Mouse (Mus musculus) kidney, adult 9 months (tissue): ENCODE measurements around the gene Gpc6.

ENCODE experiments used
- DNase-seq: peaks from one replicate; pipeline ENCODE4 v3.0.0; 2022

Gpc6 gene

GRCm38 (mm10) chr14:117473378-117473777 lies 548.3 kb downstream of the Gpc6 start:
- DNase-seq, result peak; percentile 39

GRCm38 (mm10) chr14:117478879-117479278 lies 553.8 kb downstream of the Gpc6 start:
- DNase-seq, result no peak

GRCm38 (mm10) chr14:117487161-117487754 lies 562.1 kb downstream of the Gpc6 start:
- DNase-seq, result no peak

- DNase-seq, result no peak
Measured at GRCm38 (mm10) chr14:117490469-117490868, 565.4 kb downstream of the Gpc6 start.

- DNase-seq, result no peak
Measured at GRCm38 (mm10) chr14:117495118-117495517, 570.0 kb downstream of the Gpc6 start.

GRCm38 (mm10) chr14:117498785-117499184 lies 573.7 kb downstream of the Gpc6 start:
- no peak for DNase-seq

- DNase-seq, result no peak
Measured at GRCm38 (mm10) chr14:117499354-117499753, 574.2 kb downstream of the Gpc6 start.

GRCm38 (mm10) chr14:117514829-117515228 lies 589.7 kb downstream of the Gpc6 start:
- no peak for DNase-seq

GRCm38 (mm10) chr14:117519574-117519973 lies 594.5 kb downstream of the Gpc6 start:
- no peak for DNase-seq

- DNase-seq, result peak; percentile 88
Measured at GRCm38 (mm10) chr14:117520706-117521105, 595.6 kb downstream of the Gpc6 start.

- no peak for DNase-seq
Measured at GRCm38 (mm10) chr14:117525133-117525532, 600.0 kb downstream of the Gpc6 start.

GRCm38 (mm10) chr14:117527053-117527452 lies 601.9 kb downstream of the Gpc6 start:
- DNase-seq, result no peak

GRCm38 (mm10) chr14:117529439-117529838 lies 604.3 kb downstream of the Gpc6 start:
- DNase-seq, result no peak

GRCm38 (mm10) chr14:117552776-117553175 lies 627.7 kb downstream of the Gpc6 start:
- DNase-seq, result no peak

- no peak for DNase-seq
Measured at GRCm38 (mm10) chr14:117556715-117557320, 631.7 kb downstream of the Gpc6 start.

- no peak for DNase-seq
Measured at GRCm38 (mm10) chr14:117562146-117562545, 637.0 kb downstream of the Gpc6 start.

GRCm38 (mm10) chr14:117569278-117569677 lies 644.2 kb downstream of the Gpc6 start:
- DNase-seq, result no peak

- DNase-seq, result no peak
Measured at GRCm38 (mm10) chr14:117572213-117572612, 647.1 kb downstream of the Gpc6 start.

- DNase-seq, result no peak
Measured at GRCm38 (mm10) chr14:117574216-117574615, 649.1 kb downstream of the Gpc6 start.

- DNase-seq, result no peak
Measured at GRCm38 (mm10) chr14:117581740-117582139, 656.6 kb downstream of the Gpc6 start.

GRCm38 (mm10) chr14:117599758-117600157 lies 674.6 kb downstream of the Gpc6 start:
- DNase-seq, result no peak

- no peak for DNase-seq
Measured at GRCm38 (mm10) chr14:117603837-117604236, 678.7 kb downstream of the Gpc6 start.

GRCm38 (mm10) chr14:117605750-117606149 lies 680.6 kb downstream of the Gpc6 start:
- DNase-seq, result no peak

- no peak for DNase-seq
Measured at GRCm38 (mm10) chr14:117611113-117611512, 686.0 kb downstream of the Gpc6 start.
